Mouse (Mus musculus) liver, embryonic 14.5 days (tissue): ENCODE data around the gene Cfb. TPM values are rescaled to one million over a fixed set of nuclear protein-coding genes. Genes with fewer than 3 reads are reported as not detected.

Source experiments
- ATAC-seq: fragments of 200-750 bp; cut with Nextera tagmentation; 2 replicates; pipeline ENCODE4 v1.8.0; 2017; ENCODE audit warnings: moderate number of reproducible peaks, mild to moderate bottlenecking, moderate library complexity; ENCODE audit not compliant: insufficient read depth
- DNase-seq, 3 experiments: peaks; one replicate each; pipeline ENCODE4 v3.0.0-alpha.2; 2012 to 2013; ENCODE audit warnings: low read depth in 3 of 3, low spot score in 3 of 3
- H3K27ac ChIP-seq: fragments of 300-500 bp; sonication (generic); 2 replicates; pipeline ENCODE4 v1.5.1; 2014; ENCODE audit warnings: moderate library complexity, mild to moderate bottlenecking, control low read depth, inconsistent platforms
- H3K27me3 ChIP-seq: fragments of 300-500 bp; sonication (generic); 2 replicates; pipeline ENCODE4 v1.6.1; 2014; ENCODE audit warnings: mild to moderate bottlenecking, low read length, moderate library complexity; ENCODE audit not compliant: control insufficient read depth, insufficient read depth
- H3K36me3 ChIP-seq: fragments of 300-500 bp; sonication (generic); replicated peaks from 2 replicates; pipeline ENCODE4 v1.6.1; 2014; ENCODE audit warnings: low read depth; ENCODE audit not compliant: control insufficient read depth, insufficient read depth
- H3K4me1 ChIP-seq, 2 experiments: fragments of 200-500 bp in 1 of 2; fragments of 300-500 bp in 1 of 2; sonication (generic) in 1 of 2; replicated peaks; 2 replicates each; pipeline ENCODE4 v1.6.1; 2012 to 2014; ENCODE audit warnings: antibody characterized with exemption in 1 of 2, inconsistent platforms in 1 of 2, low read length in 1 of 2; ENCODE audit not compliant: control insufficient read depth in 2 of 2, insufficient read depth in 2 of 2
- H3K4me2 ChIP-seq: fragments of 300-500 bp; sonication (generic); 2 replicates; pipeline ENCODE4 v1.6.1; 2014; ENCODE audit warnings: low read depth, mild to moderate bottlenecking, control low read depth, moderate library complexity
- H3K4me3 ChIP-seq, 2 experiments: fragments of 200-500 bp in 1 of 2; fragments of 300-500 bp in 1 of 2; sonication (generic) in 1 of 2; 2 replicates each; pipeline ENCODE4 v1.5.1; 2012 to 2014; ENCODE audit warnings: low read depth in 2 of 2, low read length in 2 of 2, mild to moderate bottlenecking in 2 of 2, control low read depth in 1 of 2, inconsistent platforms in 1 of 2, moderate library complexity in 1 of 2; ENCODE audit not compliant: insufficient read depth in 1 of 2
- H3K9ac ChIP-seq: fragments of 300-500 bp; sonication (generic); replicated peaks from 2 replicates; pipeline ENCODE4 v1.6.1; 2014; ENCODE audit warnings: mild to moderate bottlenecking, control low read depth, moderate library complexity
- H3K9me3 ChIP-seq: fragments of 300-500 bp; sonication (generic); 2 replicates; pipeline ENCODE4 v1.6.1; 2016; ENCODE audit warnings: low read length, mixed read lengths; ENCODE audit not compliant: control insufficient read depth
- CTCF ChIP-seq: IDR thresholded peaks from 2 replicates; pipeline ENCODE4 v1.5.1; 2016; ENCODE audit warnings: antibody characterized with exemption, low read depth, control low read depth
- EP300 ChIP-seq: IDR thresholded peaks from 2 replicates; pipeline ENCODE4 v1.6.1; 2016; ENCODE audit warnings: antibody characterized with exemption, low read depth
- WGBS: fragments of 180-500 bp; shearing (Covaris S2); extraction: QIAGEN DNeasy Blood & Tissue Kit; methylation state at CpG from one replicate; pipeline ENCODE4 v1.1.7; 2014; ENCODE audit not compliant: insufficient replicate concordance; 5-methylcytosine and 5-hydroxymethylcytosine counted together
- polyA plus RNA-seq, 2 experiments: library from polyadenylated mRNA; depleted of rRNA in 1 of 2; stranded (reverse) in 1 of 2; unstranded in 1 of 2; fragments of >200 nt; fragmentation: Nextera tagmentation in 1 of 2; extraction: Ambion mirVana in 1 of 2; gene quantifications; 2 replicates each; pipeline versions ENCODE4 v1.2.1 to v1.2.3; 2012 to 2014

Gene Cfb
- polyA plus RNA-seq, 2 experiments = 138 to 159 TPM

GRCm38 (mm10) chr17:34891377-34891776 lies 29.1 kb upstream of the Cfb start:
- peak; percentile 57 for TF ChIP-seq CTCF
- TF ChIP-seq EP300 = no peak
- WGBS = 85% methylated on average over 2 of the region's 2 CpGs
- H3K36me3 ChIP-seq = no peaks in the 10 kb centered on the region

GRCm38 (mm10) chr17:34890074-34890743 lies 27.9 kb upstream of the Cfb start:
- Histone ChIP-seq H3K4me2 (no peak overlapping the region), H3K36me3 (no peaks in the 10 kb centered on the region), H3K27me3 (no peaks in the 10 kb centered on the region), H3K4me3 (no peak overlapping the region), H3K27ac (no peak overlapping the region), H3K9me3 (no peaks in the 10 kb centered on the region), H3K4me1 (peaks cover 3 to 13% of the 10 kb centered on the region in 2 experiments), H3K9ac (no peak overlapping the region)
- ATAC-seq = no peak
- TF ChIP-seq CTCF (no peak), EP300 (no peak)
- WGBS = 76% methylated on average over 12 of the region's 12 CpGs
- no peak for DNase-seq

More at GRCm38 (mm10) chr17:34891377-34891776, 29.1 kb upstream of the Cfb start:
- Histone ChIP-seq H3K4me3 (no peak overlapping the region), H3K9me3 (no peaks in the 10 kb centered on the region), H3K27me3 (no peaks in the 10 kb centered on the region), H3K4me2 (no peak overlapping the region), H3K27ac (no peak overlapping the region), H3K4me1 (peaks cover 3 to 10% of the 10 kb centered on the region in 2 experiments), H3K9ac (no peak overlapping the region)
- DNase-seq = no peak
- ATAC-seq = no peak

GRCm38 (mm10) chr17:34887942-34888341 lies 25.6 kb upstream of the Cfb start:
- no peak overlapping the region for H3K4me3 ChIP-seq
- H3K27me3 ChIP-seq = no peaks in the 10 kb centered on the region
- peaks cover 0 to 20% of the 10 kb centered on the region in 2 experiments; a peak in 3 of 4 replicates for H3K4me1 ChIP-seq
- H3K4me2 ChIP-seq = no peak overlapping the region
- no peak overlapping the region for H3K9ac ChIP-seq
- no peak overlapping the region for H3K27ac ChIP-seq
- H3K9me3 ChIP-seq = no peaks in the 10 kb centered on the region
- DNase-seq = no peak
- no peaks in the 10 kb centered on the region for H3K36me3 ChIP-seq
- TF ChIP-seq CTCF (no peak), EP300 (no peak)
- ATAC-seq = no peak
- WGBS = 54% methylated on average over 5 of the region's 5 CpGs

- DNase-seq (no peak), ATAC-seq (no peak)
- Histone ChIP-seq H3K36me3 (no peaks in the 10 kb centered on the region), H3K4me2 (no peak overlapping the region), H3K4me3 (no peak overlapping the region), H3K9me3 (no peaks in the 10 kb centered on the region), H3K9ac (no peak overlapping the region), H3K4me1 (peaks cover 0 to 22% of the 10 kb centered on the region in 2 experiments; a peak in 2 of 4 replicates), H3K27ac (no peak overlapping the region), H3K27me3 (no peaks in the 10 kb centered on the region)
- TF ChIP-seq CTCF = no peak
- TF ChIP-seq EP300 = no peak
- 93% methylated on average over 3 of the region's 3 CpGs for WGBS
Measured at GRCm38 (mm10) chr17:34885615-34886014, 23.3 kb upstream of the Cfb start.

GRCm38 (mm10) chr17:34884704-34885103 lies 22.4 kb upstream of the Cfb start:
- Histone ChIP-seq H3K4me3 (no peak overlapping the region), H3K27me3 (no peaks in the 10 kb centered on the region), H3K36me3 (no peaks in the 10 kb centered on the region), H3K27ac (no peak overlapping the region), H3K9me3 (no peaks in the 10 kb centered on the region), H3K4me2 (no peak overlapping the region), H3K9ac (no peak overlapping the region), H3K4me1 (peaks cover 0 to 22% of the 10 kb centered on the region in 2 experiments; a peak in 2 of 4 replicates)
- 23% methylated on average over 6 of the region's 6 CpGs for WGBS
- peak; percentile 18; the same call in 1 of the 2 replicates for ATAC-seq
- DNase-seq = no peak
- no peak for TF ChIP-seq EP300
